Mouse (Mus musculus) cerebellum, postnatal 36 days (tissue): ENCODE data around the gene Golgb1.

Experiments
- DNase-seq, 2 experiments: peaks; one replicate each; pipeline ENCODE4 v3.0.0; 2021 to 2022; ENCODE audit warnings: mixed read lengths in 2 of 2

Gene Golgb1

DNA sequence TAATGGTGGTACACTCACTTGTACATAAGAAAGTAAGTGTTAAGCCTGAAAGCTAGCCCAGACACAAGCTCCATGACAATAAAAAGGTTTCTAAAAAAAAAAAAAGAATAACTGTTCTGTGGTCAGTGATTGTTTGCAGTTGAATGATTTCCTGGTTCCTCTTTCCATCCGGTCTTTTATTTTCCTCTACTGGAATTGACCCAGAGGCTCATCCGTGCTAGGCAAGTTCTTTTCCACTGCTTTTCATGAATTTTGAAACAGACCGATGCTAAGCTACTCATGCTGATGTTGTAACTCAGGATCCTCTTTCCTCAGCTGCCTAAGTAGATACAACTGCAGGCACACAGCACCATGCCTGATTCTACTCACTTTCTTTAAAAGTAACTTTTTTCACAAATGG, 45.5 kb downstream of the Golgb1 start:
- no peak for DNase-seq

DNA sequence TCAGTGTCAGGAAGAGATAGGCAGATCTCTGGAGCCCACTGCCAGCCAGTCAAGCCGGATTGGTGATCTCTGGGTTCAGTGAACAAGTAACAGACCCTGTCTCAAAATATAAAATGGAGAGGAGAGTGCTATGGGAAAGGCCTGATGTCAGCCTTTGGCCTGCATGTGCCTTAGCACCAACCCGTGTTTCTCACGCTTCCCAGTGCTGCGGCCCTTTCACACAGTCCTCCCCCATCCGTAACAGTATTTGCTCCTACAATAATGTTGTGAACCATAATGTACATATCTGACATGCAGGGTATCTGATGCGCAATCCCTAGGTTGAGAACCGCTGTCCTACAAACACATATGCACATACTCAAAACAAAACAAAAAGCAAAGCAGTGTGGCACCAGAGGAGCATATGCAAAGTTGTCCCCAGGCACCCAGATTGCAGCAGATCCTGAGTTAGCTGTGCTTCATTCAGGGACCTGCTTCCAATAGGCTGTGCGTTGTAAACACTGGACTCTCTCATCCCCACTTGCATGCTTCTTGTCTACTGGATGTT, 46.2 kb downstream of the Golgb1 start:
- no peak for DNase-seq

DNA sequence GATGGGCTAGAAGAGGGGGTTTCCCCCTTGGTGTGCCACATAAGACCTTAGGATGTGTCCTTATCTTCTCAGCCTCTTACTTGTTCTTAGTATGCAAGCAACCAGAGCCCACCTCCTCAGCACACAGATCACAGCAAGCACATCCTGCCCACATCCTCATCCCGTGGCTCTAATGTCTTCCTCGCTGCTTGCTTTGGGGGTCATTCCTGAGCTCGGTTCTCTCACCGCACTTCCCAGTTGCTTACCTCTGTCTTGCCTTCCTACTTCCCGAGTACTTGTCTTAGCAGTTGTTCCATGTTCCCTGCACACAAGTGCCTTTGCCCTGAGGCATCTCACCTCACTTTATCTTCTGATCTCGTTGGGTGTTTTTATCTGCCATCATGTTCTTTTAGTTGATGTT, 47.0 kb downstream of the Golgb1 start:
- DNase-seq: no peak

DNA sequence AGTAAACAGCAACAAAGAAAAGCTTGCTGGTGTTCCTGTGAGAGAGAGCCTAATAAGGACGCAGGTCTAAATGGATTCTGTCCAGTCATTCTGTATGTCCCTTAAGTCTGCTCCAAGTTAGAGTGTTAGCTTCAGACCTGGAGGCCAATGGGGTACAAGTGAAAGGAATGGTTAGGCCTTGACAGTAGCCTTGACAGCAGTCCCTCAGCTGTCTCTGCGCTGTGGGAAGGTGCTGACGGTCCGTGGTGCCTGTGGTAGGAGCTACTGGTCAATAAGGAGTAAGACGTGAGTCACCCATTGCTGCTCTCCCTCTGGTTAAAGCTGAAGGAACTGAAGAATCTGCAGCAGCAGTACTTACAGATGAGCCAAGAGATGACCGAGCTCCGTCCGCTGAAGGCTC, 49.4 kb downstream of the Golgb1 start:
- DNase-seq: no peak

DNA sequence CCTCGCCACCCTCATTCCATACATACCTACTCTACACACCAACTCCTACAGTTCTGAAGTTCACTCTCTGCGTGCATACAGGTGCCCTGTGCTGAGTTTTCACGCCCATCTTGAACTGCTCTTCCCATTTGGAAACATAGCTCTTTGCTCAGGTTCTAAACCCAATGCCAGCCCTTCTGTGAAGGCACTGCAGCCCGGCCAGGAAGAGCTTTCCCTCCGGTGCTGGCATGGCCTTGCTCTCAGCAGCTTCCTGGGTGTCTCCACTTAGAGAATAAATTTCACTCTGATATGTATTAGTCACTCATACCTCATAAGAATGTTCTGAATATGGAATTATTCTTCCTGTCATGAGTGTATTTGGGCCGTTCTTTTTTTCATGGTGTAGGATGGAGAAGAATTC, 50.4 kb downstream of the Golgb1 start:
- no peak for DNase-seq

DNA sequence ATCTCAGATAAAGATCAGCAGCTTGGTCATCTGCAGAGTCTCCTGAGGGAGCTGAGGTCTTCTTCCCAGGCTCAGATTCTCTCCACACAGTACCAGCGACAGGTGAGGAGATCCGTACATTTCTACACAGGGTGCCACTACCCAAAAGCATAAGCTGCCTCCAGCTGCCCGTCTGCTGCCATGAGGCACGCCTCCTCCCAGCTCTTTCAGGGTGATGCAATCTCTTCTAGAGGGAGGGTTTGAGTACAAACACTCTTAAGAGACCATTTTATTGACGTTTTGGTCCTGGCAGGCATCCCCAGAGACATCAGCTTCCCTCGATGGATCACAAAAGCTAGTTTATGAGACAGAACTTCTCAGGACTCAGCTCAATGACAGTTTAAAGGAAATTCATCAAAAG, 50.9 kb downstream of the Golgb1 start:
- DNase-seq: no peak

DNA sequence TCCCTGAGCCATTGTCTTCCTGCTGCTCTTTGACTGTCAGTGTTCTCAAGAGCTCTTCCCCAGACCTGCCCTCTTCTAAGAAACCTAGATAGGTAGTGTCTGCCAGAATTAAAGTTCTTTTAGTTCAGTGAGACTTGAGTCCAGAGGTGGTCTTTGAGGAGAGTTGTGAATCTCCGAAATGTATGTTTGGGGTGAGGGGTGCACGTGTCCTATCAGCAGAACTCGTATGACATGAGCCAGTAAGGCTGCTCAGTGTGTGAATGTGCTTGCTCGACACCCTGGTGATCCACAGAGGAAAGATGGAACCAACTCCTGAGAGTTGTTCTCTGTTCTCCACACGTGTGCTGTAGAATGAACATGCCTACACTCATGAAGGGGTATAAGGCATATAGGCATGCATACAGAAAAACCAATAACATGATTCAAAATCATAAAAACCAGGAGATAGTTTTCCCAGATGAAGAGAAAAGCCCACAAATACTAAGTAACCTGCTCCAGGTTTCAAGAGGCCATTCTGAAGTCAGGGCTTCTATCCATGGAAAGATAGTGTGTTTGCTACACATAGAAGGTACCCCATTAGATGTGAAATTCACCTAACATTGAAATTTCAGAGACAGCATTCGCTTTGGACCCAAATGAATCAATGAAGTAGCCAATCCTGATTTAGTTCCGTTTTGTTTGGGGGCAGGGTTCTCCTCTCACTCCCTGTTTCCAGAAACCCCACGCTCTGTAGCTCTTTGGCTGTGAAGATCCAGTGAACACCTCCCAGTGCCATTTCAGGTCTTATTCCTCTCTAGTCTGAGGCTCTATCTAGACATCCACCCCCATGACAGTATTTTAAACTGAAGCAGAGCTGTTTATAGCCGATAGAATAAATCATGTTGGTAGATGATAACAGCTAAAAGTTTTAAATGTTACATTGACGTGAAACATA, 51.8 kb downstream of the Golgb1 start:
- no peak for DNase-seq

DNA sequence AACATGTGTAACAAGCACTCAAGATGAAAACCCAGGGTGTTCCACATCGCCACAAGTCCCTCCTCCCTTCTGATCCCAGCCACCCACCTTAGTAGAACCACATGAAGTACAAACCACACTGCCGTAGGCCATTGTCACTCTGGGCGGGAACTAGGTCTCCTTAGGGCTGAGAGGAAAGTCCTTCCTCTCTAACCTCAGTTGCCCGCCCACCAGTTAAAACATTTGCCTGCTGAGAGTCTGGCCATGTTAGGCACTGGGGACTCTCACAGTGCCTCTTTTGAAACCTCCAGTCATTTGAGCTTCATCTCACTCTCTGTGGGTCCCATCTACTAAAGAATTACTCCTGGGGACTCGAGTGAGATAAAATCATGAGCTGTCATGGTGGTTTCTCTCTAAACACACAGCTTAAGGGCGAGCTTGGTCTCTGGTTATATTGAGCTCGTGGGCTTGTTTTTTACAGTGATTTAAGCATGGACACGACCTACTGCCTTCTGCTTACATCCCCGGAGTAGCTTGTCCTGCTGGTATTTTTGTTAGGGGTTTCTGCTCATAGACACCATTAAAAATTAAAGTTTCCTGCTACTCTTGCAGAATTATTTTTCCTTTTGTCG, 52.7 kb downstream of the Golgb1 start:
- DNase-seq: no peak

DNA sequence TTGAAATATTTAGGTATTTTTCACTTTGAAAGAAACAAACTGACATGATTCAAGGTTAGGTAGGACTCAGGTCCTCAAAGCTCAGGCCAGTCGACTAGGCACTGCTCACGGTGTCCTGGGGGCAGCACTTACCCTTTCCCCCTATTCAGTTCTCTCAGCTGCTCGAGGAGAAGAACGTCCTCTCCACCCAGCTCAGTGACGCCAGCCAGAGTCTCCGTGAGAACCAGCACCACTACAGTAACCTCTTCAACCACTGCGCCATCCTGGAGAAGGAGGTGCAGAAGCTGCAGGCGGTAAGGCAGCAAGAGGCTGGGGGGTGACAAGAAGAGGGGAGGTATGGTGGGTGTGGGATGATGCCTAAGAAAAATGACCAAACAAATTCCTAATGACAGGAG, 53.2 kb downstream of the Golgb1 start:
- DNase-seq: no peak

DNA sequence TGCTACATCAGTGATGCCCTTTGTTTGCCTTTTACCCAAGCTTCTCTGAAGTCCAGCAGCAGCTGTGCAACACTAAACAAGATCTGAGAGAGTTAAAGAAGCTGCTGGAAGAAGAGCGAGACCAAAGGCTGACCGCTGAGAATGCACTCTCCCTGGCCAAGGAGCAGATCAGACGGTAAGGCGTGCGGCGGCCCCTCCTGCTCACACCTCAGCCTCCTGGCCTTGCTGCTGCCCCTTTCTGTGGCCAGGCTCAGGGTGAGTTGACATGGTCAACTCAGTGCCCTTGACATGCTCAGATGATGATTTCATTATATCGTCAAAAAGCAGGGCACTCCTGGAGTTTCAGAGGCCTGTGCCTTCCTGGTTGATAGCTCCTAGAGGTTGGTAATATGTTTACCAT, 54.3 kb downstream of the Golgb1 start:
- DNase-seq: no peak

DNA sequence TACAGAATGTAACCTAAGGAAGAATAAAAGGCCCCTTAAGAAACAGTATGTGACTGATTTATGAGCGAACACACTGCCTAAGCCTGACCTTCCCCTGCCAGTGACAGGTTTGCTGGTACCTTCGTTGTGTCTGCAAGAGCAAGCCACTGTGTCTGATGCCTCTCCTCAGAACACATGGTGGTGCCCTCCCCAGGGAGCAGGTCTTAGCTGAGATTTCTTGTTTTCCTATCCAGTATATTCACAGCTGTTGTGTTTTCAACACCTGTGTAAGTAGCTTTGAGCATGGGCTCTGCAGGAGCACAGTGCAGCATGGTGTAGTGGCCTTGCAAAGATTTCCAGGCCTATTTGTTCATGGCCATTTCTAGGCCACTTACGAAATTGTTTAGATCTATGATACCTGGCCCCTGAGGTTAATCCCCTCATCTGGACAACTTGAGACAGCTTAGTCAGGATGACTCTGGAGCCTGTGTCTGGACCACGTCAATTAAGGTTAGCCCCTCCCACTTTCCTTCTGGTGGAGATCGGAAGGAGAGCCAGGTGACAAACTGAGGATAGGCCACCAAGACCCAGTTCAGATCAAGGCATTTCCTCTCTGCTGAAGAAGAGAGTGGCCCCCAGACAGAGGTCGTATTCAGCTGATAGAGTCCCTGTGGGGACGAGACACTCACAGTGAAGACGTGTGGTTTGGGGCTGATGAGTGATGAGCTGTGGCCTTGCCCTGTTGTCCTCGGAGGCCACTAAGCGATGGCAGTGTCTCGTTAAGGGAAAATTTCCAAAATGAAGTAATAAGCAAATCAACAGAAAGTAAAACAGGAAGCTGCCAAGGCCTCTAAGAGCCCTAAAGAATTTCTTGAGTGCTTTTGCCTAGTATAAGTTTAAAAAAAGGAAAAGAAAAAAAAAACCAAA, 55.5 kb downstream of the Golgb1 start:
- no peak for DNase-seq

DNA sequence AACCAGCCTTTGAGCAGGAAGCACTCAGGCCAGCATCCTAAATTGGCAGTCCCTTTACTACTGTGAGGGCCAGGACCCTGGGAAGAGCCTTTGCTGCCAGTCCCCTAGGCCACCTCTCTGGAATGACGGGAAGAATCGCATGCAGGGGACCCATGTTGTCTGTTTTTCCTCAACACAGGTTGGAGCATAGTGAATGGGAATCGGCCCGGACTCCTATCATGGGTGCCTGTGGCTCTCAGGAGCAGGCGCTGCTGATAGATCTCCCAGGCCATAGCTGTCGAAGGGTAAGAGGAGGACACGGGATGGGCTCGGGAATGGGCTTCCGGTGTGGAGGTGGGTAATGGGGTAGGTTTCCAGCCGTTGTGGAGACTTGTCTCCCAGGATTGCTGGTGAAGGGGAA, 56.4 kb downstream of the Golgb1 start:
- no peak for DNase-seq

DNA sequence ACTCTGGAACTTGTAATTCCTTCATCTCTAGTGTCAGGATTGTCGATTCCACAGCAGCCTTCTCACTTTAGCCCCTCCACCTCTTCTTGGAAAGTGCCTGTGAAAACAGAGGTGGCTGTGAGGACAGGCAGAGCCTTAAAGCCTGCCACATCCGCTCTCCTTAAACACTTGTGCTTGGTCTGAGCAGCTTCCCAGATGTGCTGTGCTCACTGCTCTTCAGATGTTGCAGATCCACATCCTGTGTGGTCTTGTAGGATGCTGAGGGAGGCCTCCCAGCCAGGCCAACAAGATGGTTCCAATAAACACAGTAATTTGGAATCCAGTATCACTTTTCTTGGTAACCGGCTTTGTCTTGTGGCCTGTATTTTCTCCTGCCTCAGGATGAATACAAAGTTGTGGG, 57.0 kb downstream of the Golgb1 start:
- no peak for DNase-seq

DNA sequence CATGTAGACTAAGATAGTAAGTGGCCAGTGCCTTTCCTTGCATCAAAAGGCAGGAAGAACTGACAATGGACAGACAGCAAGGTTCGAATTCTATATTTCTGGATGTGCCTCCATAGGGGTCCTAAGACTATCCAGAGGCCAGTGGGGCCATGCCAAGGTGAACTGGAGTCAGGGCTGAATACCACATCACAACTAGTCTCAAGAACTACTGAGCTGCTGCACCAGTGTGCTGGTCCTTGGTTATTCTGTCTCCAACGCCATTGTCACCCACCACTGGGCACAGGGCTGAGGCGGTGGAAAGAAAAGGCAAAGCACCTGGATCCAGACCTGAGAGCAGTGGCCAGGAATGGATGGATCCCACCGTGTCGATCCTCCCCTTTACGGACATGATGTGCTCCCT, 57.6 kb downstream of the Golgb1 start:
- no peak for DNase-seq

DNA sequence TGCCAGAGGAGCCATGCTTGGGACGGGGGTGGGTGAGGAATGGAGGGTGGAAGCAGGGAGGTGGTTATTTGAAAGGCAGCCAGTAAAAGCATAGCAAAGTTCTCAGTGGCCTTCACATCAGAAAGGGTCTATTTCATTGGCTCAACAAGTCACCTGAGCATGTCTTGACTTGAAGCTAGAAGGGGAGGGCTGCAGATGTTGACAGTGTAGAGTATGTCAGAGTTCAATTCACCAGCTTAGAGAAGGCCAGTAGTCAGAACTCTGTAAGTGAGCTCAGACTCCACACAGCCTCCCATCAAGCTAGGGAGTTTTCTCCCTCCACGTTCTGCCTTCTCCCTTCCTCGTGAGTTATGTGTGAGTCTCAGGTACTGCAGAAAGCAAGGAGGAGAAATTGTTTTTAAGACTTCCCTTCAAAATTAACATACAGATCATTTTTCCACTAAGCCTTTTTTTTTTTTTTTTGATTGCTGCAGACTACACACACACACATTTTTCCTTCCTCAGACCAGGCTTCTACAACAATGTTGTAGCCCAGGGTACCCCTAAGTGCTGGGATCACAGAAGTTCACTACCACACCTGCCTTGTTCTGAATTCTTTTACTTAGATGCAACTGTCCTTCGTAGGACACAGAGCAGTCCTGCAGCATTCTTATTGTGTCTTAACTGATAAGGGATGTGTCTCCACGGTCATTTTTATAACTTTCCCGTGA, 59.3 kb downstream of the Golgb1 start:
- no peak for DNase-seq

DNA sequence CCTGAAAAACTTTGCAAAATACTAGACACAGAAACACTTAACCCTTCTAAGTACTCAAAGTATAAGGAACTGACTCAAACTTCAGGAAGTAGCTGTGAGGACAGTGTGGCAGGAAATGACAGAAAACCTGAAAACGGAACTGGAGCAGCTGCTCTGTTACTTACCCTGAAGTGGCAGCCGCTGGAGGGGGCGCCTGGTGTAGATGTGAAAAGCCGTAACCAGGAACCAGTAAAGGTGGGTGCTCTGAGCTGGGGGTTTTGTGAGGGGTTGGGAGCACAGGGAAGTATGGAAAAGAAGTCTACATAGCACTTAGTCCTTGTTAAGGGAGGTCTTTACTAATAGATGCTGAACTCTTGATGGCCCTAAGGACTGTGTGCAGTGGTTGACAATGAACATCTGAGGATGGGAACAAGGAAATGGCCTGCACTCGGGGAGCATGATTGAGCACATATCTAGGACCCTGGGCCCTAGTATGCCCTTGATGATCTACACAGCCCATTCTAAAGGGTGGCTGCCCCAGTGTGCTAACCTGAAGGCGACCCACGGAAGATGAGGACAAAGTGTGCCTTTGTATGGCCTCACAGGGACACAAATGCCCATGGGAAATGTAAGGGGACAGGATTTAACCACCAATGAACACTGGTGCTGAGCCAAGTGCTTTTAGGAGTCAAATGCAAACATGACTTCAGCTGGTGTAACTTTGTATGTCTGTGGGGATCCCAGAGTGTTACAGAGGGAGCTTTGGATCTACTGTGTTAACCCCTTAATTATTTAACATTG, 60.1 kb downstream of the Golgb1 start, which contains the start of gene Hcls1:
Hcls1 (plus strand) TSS at position 143 of the 780 bp plus-strand sequence.
- DNase-seq: no peak

DNA sequence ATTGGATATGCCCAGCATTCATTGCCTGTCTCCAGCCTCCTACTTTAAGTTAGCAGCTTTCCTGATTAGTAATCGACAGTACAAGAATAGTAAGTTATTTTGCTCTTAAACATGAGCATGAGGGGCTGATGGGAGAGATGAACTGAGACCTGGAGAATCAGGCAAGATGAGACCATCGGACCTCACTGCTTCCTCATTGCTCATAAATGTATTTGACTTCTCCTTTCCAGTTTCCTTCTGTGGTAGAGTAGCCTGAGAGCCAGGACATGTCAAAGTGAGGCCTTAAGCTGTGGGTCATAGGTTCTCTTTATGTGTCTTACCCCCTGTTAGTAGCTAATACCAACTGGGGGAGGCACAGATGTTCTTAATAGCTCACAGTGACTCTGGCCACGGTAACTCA, 60.9 kb downstream of the Golgb1 start:
- DNase-seq: no peak

DNA sequence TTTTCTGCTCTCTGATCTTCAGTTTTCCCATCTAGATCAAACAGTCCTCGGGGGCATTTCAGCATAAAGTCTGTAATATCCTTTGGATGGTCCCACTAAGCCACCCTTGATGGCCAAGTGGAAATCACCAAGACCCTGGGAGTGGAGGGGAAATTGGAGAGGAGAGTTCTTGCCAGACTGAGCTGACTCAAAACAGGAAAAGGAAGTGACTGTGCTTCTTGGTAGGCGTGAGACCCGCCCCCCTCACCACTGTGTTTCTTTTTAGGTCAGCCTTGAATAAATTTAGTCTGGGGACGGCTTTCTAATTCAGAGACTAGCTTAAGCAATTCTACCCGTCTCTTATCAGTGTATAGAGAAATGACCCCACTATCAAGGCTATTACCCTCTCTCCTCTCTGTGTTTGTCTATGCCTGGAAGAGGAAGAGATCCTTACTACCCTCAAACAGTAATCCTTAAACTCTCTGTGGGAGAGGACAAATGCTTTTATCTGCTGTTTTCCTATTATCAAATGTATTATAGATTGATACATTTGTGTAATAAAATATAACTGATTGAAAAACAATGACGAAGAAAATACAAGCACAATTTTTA, 66.3 kb downstream of the Golgb1 start:
- no peak for DNase-seq

DNA sequence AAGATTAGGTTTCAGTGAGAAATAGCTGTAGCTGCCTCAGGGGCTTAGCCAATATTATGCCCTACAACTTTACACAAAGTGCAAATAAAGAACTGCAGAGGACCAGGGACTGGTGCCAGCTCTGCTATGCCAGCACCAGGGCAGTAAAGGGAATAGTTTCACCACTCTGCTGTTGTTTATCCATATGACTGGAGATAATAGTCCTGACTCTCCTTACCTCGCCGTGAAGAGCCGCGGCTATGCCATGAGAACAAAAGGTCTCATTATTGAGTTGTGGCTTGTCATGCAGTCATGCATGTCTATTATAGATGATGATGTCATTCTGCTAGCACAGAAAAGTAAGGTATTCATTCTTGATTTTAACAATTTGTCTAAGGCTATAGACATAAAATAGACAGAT, 67.0 kb downstream of the Golgb1 start:
- DNase-seq: no peak

DNA sequence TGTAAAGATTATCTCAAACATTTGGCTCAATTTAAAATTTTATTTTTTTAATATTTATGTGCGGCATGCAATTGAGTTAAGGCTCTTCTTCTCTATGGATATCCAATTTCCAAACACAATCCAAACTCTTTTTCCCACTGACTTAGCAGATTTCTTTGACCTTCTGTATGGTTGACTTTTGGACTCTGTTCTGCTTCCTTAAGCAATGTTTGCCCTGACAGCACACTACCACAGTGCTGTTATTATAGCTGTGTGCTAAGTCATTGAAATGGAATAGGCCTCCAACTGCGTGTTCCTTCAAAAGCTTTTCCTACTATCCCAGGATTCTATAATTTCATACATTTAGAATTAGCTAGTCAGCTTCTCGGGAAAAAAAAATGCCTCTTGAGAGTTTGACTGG, 68.7 kb downstream of the Golgb1 start:
- DNase-seq: no peak

DNA sequence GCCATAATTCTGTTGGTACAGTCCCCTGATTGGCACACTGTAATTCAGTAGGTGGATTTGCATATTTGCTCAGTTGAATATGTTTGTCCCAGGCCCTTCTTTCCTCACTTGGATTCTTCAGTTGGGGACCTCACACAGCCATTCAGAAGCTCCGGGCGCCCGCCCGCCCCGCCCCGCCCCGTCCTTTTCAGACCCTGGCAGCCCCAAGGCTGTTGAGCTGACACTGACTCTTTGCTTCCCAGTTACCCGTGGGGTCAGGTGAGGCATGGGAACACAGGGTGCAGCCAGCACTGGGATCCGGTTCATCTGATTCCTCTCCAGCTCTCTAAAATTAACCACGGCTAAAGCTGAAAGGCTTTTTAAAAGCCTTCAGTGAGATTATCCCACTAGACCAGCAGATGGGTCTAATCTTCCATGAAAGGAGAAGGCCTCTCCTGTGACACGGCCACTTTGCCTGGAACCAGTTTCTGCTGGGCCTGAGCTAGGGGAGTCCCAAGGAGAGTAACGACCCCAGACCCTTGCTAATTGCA, 70.0 kb downstream of the Golgb1 start:
- peak; percentile 18 to 38 for DNase-seq
